Mouse (Mus musculus) bone marrow, adult 2 months (tissue): Measurements from ENCODE around the gene Dlst. TPM values are rescaled to one million over a fixed set of nuclear protein-coding genes. Genes with fewer than 3 reads are reported as not detected.

Experiments
- H3K27ac ChIP-seq: fragments of 200-500 bp; 2 replicates; pipeline ENCODE4 v1.5.1; 2012; ENCODE audit warnings: low read depth, mild to moderate bottlenecking, control low read depth, inconsistent platforms, low read length; ENCODE audit not compliant: control insufficient read depth, poor library complexity, insufficient read depth
- H3K4me1 ChIP-seq: fragments of 200-500 bp; 2 replicates; pipeline ENCODE4 v1.6.1; 2011; ENCODE audit warnings: low read length; ENCODE audit not compliant: control insufficient read depth, insufficient read depth
- H3K4me3 ChIP-seq: fragments of 200-500 bp; replicated peaks from 2 replicates; pipeline ENCODE3; 2011; ENCODE audit warnings: mild to moderate bottlenecking, low read depth, low read length, control low read depth; ENCODE audit not compliant: control insufficient read depth
- CTCF ChIP-seq: fragments of 200-500 bp; IDR thresholded peaks from 2 replicates; pipeline ENCODE4 v1.5.1; 2011; ENCODE audit warnings: low read length, control low read depth; ENCODE audit not compliant: control insufficient read depth, insufficient read depth
- POLR2A ChIP-seq: fragments of 200-500 bp; IDR thresholded peaks from 2 replicates; pipeline ENCODE4 v1.6.1; 2011; ENCODE audit warnings: low read depth, mild to moderate bottlenecking, control low read depth, low read length, borderline replicate concordance; ENCODE audit not compliant: control insufficient read depth
- WGBS: fragments of 180-500 bp; shearing (Covaris S2); methylation state at CpG from one replicate; pipeline ENCODE4 v1.1.7; 2018; 5-methylcytosine and 5-hydroxymethylcytosine counted together
- polyA plus RNA-seq: library from polyadenylated mRNA; stranded (reverse); fragments of >200 nt; gene quantifications from 2 replicates; pipeline ENCODE4 v1.2.4, GENCODE M21; 2011; ENCODE audit warnings: low replicate concordance; ENCODE audit not compliant: missing spikeins, insufficient read depth, insufficient read length

Gene Dlst
- polyA plus RNA-seq, 1 experiment: 102 TPM

GRCm38 (mm10) chr12:85166631-85167030 lies 56.0 kb downstream of the Dlst start:
- TF ChIP-seq POLR2A (no peak), CTCF (no peak)
- Histone ChIP-seq H3K4me3 (no peak overlapping the region), H3K27ac (no peak overlapping the region), H3K4me1 (no peaks in the 10 kb centered on the region)
- 81% methylated on average over 9 of the region's 9 CpGs for WGBS

- no peak overlapping the region for H3K27ac ChIP-seq
- TF ChIP-seq POLR2A (no peak), CTCF (peak; percentile 79)
- H3K4me1 ChIP-seq: no peaks in the 10 kb centered on the region
- WGBS: 20% methylated on average over 27 of the region's 27 CpGs
- H3K4me3 ChIP-seq: peak overlapping the region; percentile 45
Observed at GRCm38 (mm10) chr12:85169117-85169858, 58.7 kb downstream of the Dlst start.

DNA sequence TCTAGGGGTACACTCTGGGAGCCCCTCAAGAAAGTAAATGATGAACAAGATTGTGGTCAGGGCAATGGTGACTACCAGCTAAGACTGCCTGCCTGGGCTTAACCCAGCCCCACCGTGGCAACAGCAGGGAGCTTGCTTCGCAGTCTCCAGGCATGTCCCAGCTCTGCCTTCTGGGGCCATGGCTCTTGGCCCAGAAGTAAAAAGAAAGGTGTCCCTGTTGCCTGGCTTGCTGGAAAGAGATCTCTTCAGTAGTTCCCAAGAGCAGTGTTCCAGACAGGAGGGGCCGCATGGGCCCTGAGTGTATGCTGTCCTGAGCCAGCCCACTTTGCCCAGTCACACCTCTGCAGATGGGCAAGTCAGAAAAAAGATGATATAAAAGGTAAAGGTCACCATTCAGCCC lies 59.2 kb downstream of the Dlst start:
- no peaks in the 10 kb centered on the region for H3K4me1 ChIP-seq
- WGBS: 84% methylated on average over 3 of the region's 3 CpGs

DNA sequence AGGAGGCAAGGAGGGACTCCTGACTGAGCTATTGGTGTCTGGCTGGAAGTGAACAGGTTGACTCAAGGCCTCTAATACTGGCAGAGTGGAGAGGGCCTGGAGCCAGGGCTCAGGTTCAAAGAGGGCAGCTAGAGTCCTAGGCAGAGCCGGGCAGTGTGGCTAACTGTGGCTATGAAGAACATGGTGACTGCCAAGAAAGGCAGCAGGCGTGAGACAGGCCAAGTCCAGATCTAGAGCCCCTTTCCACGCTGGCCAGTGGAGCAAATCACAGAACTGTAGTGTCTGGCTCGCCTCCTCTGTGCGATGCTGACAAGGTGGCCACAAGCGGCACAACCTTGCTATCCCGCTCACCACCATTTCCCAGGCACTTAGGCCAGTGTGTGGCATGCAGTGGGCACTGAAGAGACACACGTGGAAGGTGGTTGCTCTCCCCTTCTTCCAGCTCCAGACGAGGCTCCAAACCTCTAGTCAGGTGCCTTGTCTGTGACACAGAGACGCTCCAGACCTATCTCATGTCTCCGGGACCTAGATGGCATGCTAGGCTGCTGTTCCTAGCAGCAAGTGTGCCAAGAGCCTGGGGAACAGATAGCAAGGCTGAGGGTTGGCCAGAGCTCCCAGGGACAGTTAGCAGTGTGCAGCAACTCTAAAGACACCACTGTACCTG lies 59.8 kb downstream of the Dlst start:
- 86% methylated on average over 11 of the region's 11 CpGs for WGBS

More for the DNA sequence above, 59.2 kb downstream of the Dlst start:
- no peak for TF ChIP-seq CTCF
- no peak for TF ChIP-seq POLR2A
- H3K4me3 ChIP-seq: no peak overlapping the region
- H3K27ac ChIP-seq: no peak overlapping the region

DNA sequence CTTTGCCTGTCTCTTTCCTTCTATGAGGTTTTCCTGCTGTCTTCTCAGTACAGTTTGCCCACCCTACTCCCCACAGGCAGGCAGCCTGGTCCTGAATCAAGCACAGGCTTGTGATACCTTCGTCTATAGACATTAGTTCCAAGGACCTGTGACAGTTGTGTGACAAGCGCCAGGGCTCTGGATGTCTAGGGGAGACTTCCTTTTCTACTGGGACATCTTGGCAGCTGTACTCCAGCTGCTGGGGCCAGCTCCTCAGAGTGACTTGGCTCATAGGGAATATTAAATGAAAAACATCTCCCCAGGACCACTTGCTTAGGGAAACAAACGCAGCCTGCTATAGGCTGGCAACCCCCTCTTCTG lies 60.3 kb downstream of the Dlst start:
- Histone ChIP-seq H3K4me1 (no peaks in the 10 kb centered on the region), H3K4me3 (no peak overlapping the region), H3K27ac (no peak overlapping the region)
- WGBS: 70% methylated on average over 3 of the region's 3 CpGs
- TF ChIP-seq CTCF (no peak), POLR2A (no peak)

More for the DNA sequence above, 59.8 kb downstream of the Dlst start:
- Histone ChIP-seq H3K4me1 (no peaks in the 10 kb centered on the region), H3K4me3 (no peak overlapping the region), H3K27ac (no peak overlapping the region)
- no peak for TF ChIP-seq CTCF
- no peak for TF ChIP-seq POLR2A

DNA sequence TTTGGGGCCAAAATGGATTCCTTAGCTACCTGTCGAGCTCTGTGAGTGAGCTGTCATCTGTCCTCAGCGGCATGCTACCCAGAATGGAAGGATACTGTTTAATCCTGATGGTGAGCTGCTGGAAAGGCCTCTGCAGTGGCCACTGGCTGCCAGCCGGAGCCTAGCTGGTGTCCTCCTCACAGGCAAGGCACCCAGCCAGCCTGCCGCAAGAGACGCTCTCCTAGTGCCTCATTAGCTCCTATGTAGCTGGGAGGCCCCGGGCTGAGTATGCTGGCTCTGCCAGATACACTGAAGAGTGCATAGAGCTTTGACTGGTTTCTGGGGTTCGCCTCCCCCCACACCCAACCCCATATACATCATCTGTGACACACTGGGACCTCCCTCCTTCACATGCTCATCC lies 63.4 kb downstream of the Dlst start:
- H3K27ac ChIP-seq: no peak overlapping the region
- H3K4me1 ChIP-seq: peaks cover 2% of the 10 kb centered on the region; the same call in 1 of the 2 replicates
- WGBS: 84% methylated on average over 7 of the region's 7 CpGs
- TF ChIP-seq POLR2A (no peak), CTCF (no peak)
- no peak overlapping the region for H3K4me3 ChIP-seq

DNA sequence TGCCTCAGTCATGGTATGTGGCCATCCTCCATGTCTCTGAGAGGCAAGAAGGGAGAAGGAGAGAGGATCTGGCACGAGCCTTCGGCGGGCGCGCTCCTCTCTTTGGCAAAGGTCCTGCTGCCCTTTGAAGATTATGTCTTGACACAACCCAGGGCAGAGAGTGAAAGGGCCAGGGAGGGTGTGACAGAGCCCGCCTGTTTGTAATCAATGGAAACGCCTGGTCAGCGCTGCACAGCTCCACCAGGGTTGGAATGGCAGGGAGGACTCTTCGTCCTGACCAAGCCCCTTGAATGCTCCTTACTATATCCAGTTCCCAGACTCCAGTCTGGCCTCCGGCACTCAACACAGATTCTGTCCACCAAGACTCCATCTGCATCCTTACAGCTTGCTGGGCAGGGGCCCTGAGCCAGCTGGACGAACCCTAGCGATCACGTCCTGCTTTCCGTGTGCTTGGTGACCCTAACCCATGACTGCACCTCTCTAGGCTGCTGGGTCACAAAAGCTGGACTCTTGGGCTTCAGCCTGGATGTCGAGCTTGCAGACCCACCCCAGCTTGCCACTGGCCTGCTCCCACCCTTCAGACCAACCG lies 64.5 kb downstream of the Dlst start:
- no peak overlapping the region for H3K27ac ChIP-seq
- no peak overlapping the region for H3K4me3 ChIP-seq
- no peak for TF ChIP-seq POLR2A
- TF ChIP-seq CTCF: no peak
- WGBS: 84% methylated on average over 16 of the region's 16 CpGs
- peaks cover 2% of the 10 kb centered on the region; the same call in 1 of the 2 replicates for H3K4me1 ChIP-seq
